Mouse (Mus musculus) heart, embryonic 10.5 days (tissue): ENCODE data around the gene Immp2l. TPM values are rescaled to one million over a fixed set of nuclear protein-coding genes. Genes with fewer than 3 reads are reported as not detected.

Experiments
- DNase-seq: peaks from one replicate; pipeline ENCODE4 v3.0.0-alpha.2; 2017; ENCODE audit warnings: low spot score
- H3K27ac ChIP-seq: fragments of 300-500 bp; sonication (generic); 2 replicates; pipeline ENCODE4 v1.5.1; 2016; ENCODE audit warnings: mild to moderate bottlenecking
- H3K27me3 ChIP-seq: fragments of 300-500 bp; sonication (generic); 2 replicates; pipeline ENCODE4 v1.6.1; 2016; ENCODE audit warnings: mild to moderate bottlenecking; ENCODE audit not compliant: poor library complexity, insufficient read depth, severe bottlenecking
- H3K36me3 ChIP-seq: fragments of 300-500 bp; sonication (generic); 2 replicates; pipeline ENCODE4 v1.6.1; 2016; ENCODE audit warnings: mild to moderate bottlenecking, moderate library complexity
- H3K4me1 ChIP-seq: fragments of 300-500 bp; sonication (generic); 2 replicates; pipeline ENCODE4 v1.6.1; 2016; ENCODE audit warnings: mild to moderate bottlenecking
- H3K4me3 ChIP-seq: fragments of 300-500 bp; sonication (generic); 2 replicates; pipeline ENCODE4 v1.5.1; 2016; ENCODE audit warnings: mild to moderate bottlenecking, moderate library complexity
- H3K9me3 ChIP-seq: fragments of 300-500 bp; sonication (generic); 2 replicates; pipeline ENCODE4 v1.6.1; 2016; ENCODE audit warnings: mild to moderate bottlenecking, moderate library complexity
- WGBS: fragments of 180-500 bp; shearing (Covaris S2); methylation state at CpG from one replicate; pipeline ENCODE4 v1.1.7; 2016; 5-methylcytosine and 5-hydroxymethylcytosine counted together
- polyA plus RNA-seq: library from polyadenylated mRNA; unstranded; fragments of >200 nt; fragmentation: Nextera tagmentation; extraction: Ambion mirVana; gene quantifications from 2 replicates; pipeline ENCODE4 v1.2.1, GENCODE M21; 2016

Gene Immp2l
- polyA plus RNA-seq, 1 experiment from 2014 or later: 11.7 TPM

DNA sequence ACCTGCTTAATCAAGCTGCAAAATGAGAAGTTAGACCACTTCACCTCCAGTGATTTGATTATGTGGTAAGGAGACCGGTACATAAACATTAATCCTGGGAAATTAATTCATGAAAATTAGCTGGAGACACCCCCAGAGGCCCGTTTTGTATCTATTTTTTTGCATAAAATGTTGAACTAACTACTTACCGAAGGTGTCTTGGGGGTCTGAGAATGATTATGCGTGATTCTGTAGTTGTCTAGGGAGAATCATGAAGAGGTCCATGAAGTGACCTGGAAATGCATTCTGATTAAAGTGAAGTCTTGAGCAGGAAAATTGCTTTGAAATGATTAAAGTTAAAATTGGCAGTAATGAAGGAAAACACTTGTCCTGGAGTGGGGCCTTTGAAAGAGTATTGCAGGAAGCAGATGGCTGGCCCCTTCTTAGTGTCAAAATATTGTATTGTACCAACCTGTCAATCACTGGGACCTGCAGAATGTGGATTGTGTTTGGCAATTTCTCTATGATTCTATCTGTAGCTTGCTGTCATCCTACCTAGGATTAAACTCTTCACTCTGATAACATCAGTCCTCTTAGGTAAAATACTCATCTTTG is 920.3 kb downstream of the Immp2l start:
- no peak for DNase-seq
- 79% methylated on average over 4 of the region's 4 CpGs for WGBS

DNA sequence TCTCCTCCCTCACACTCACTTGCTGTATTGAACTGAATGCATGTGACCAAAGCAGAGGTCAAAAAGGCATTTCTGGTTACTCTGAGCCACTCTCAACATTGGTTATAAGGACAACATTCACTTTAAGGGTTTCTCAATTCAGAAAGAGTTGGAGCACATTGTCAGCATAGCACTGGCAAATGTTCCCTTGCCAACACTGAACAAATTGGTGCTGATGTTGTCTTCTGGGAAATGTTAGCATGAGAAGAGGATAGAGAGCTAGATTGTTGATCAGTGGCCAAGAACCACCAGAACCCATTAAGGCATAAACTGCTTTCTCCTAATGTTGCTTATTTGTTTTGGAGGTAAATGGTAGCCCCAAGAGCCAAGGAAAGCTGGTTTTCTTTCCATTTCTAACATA is 922.6 kb downstream of the Immp2l start:
- no peak for DNase-seq
- H3K27ac ChIP-seq: no peak overlapping the region
- H3K4me3 ChIP-seq: no peak overlapping the region
- H3K4me1 ChIP-seq: no peaks in the 10 kb centered on the region
- H3K27me3 ChIP-seq: no peaks in the 10 kb centered on the region
- no peaks in the 10 kb centered on the region for H3K9me3 ChIP-seq
- H3K36me3 ChIP-seq: no peaks in the 10 kb centered on the region

More for the DNA sequence above, 920.3 kb downstream of the Immp2l start:
- Histone ChIP-seq H3K27me3 (no peaks in the 10 kb centered on the region), H3K4me1 (no peaks in the 10 kb centered on the region), H3K9me3 (no peaks in the 10 kb centered on the region), H3K36me3 (no peaks in the 10 kb centered on the region), H3K27ac (no peak overlapping the region), H3K4me3 (no peak overlapping the region)

DNA sequence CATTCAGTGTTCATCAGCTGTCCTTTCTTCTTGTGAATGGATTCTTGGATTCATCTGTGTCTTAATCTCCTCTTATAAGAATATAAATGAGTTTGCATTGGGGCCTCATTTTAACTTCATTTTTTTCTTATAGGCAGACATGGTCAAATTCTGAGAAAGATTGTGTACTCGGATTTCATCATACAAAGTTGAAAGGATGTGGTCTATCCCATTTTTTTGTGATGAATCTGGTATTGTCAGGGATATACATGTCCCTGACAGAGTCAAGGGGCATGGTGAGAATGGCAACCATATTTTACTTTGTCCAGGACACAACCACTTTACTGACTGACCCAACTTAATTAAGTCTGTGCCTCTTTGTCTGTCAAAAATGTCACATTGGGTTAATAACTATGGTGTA is 925.5 kb downstream of the Immp2l start:
- Histone ChIP-seq H3K9me3 (no peaks in the 10 kb centered on the region), H3K27ac (no peak overlapping the region), H3K4me1 (no peaks in the 10 kb centered on the region), H3K36me3 (no peaks in the 10 kb centered on the region), H3K4me3 (no peak overlapping the region), H3K27me3 (no peaks in the 10 kb centered on the region)
- WGBS: 82% methylated on average over 1 of the region's 1 CpGs
- DNase-seq: no peak

DNA sequence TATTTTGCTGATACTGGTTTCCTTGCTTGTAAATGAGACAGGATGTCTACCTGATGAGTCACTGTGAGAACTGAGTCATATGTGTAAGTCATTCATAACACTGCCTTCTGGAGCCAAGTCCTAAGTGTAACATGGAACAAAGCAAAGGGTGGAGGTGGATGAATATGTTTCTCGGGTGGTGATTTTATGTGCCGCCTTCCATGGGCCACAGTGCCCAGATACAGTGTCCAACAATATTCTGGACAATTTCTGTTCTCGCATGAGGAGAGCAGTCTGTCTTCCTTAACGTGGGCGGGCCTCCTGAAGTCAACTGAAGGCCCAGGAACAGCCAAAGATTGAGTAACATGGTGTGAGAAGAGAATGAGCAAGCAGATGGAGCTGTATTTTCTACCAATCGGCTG is 926.0 kb downstream of the Immp2l start:
- WGBS: 73% methylated on average over 6 of the region's 6 CpGs
- no peak overlapping the region for H3K27ac ChIP-seq
- H3K36me3 ChIP-seq: no peaks in the 10 kb centered on the region
- no peaks in the 10 kb centered on the region for H3K9me3 ChIP-seq
- no peak for DNase-seq
- no peak overlapping the region for H3K4me3 ChIP-seq
- H3K4me1 ChIP-seq: no peaks in the 10 kb centered on the region
- no peaks in the 10 kb centered on the region for H3K27me3 ChIP-seq

DNA sequence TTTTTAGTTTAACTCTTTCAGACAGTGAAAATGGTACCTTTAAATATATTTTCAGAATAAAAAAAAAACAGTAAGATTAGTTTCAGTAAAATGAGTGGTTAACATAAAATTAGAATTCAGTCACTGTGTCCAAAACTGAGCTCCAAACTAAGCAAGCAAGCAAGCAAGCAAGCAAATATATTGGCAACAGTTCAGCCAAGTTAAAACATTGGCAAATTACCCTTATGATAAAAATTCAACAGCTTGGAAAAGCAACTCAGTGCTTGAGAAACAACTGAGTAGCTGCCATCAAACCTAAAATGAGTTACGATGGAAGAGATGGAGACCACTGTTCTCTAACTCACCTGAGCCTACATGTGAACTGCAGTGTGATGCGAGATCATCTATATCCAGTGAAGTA is 926.8 kb downstream of the Immp2l start:
- Histone ChIP-seq H3K27me3 (no peaks in the 10 kb centered on the region), H3K9me3 (no peaks in the 10 kb centered on the region), H3K4me3 (no peak overlapping the region), H3K4me1 (no peaks in the 10 kb centered on the region), H3K36me3 (no peaks in the 10 kb centered on the region), H3K27ac (no peak overlapping the region)
- DNase-seq: no peak
- 79% methylated on average over 2 of the region's 2 CpGs for WGBS

DNA sequence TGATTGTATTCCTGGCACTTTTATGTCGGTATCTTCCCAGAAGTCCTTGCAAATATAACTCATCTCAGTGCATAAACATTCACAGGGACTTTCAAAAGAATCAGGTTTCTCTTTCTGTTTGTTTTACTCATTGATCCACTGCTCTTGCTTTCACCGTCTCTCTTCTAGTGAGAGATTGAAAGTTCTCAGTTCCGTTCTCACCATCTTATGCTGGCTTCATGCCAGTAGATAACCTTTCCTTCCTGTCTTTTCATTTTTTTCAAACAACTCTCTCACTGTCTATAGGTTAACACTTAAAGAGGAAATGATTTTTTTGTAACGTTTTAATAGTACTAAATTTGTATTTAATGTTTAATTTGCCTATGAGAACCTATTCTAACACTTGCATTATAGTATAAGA is 937.1 kb downstream of the Immp2l start:
- Histone ChIP-seq H3K9me3 (no peaks in the 10 kb centered on the region), H3K27me3 (no peaks in the 10 kb centered on the region), H3K27ac (no peak overlapping the region), H3K4me3 (no peak overlapping the region), H3K36me3 (no peaks in the 10 kb centered on the region), H3K4me1 (no peaks in the 10 kb centered on the region)
- DNase-seq: no peak
- 41% methylated on average over 4 of the region's 4 CpGs for WGBS

DNA sequence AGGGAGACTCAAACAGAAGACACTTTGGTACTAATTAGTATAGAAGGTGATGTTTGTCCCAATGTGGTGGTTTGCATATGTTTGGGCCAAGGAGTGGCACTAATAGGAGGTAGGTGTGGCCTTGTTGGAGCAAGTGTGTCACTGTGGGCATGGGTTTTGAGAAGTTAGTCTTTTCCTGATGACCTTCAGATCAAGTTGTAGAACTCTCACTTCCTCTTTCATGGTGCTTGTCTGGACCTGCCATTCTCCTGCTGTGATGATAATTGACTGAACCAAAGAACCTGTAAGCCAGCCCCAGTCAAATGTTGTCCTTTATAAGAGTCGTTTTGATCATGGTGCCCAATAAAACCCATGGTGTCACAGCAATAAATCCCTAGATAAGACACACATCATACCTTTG is 967.5 kb downstream of the Immp2l start:
- Histone ChIP-seq H3K36me3 (no peaks in the 10 kb centered on the region), H3K27ac (no peak overlapping the region), H3K9me3 (no peaks in the 10 kb centered on the region), H3K27me3 (no peaks in the 10 kb centered on the region), H3K4me1 (no peaks in the 10 kb centered on the region), H3K4me3 (no peak overlapping the region)
- 78% methylated on average over 1 of the region's 1 CpGs for WGBS
- DNase-seq: no peak
